Mouse (Mus musculus) T-helper 1 cell (primary cell): ENCODE data around the gene Trpv1.

Source experiments
- in situ Hi-C: fragments of 300-600 bp; cut with MboI, MseI; formaldehyde crosslinking; loops from one replicate; pipeline ENCODE4 v1.15.1; 2025; ENCODE audit warnings: high pct_unique_total_duplicates

Trpv1 gene

DNA sequence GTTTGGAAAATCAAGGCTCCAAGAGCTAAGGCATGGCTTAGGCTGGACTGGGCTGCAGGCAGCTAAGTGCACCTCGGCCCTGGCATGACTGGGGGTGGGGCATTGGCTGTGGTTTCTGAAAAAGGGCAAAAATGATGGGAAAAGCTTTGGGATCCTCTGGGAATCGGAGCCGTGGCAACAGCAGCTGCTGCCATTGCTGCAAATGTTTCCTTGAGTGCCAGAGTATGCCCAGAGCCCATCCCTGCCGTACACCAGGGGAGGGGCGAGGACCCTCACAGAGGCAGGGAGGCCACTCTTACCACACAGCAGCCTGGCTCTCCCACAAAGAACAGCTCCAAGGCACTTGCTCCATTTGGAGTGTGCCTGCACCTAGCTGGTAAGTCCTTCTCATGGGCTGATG, at the start of gene Trpv1:
TSS of gene Trpv1 (plus strand) at position 301 of the 400 bp plus-strand sequence.
- in situ Hi-C loops = loop anchor here (25.0 kb wide), 1 partner anchor 1497 kb away; the partner anchor contains the start of gene Wscd1

DNA sequence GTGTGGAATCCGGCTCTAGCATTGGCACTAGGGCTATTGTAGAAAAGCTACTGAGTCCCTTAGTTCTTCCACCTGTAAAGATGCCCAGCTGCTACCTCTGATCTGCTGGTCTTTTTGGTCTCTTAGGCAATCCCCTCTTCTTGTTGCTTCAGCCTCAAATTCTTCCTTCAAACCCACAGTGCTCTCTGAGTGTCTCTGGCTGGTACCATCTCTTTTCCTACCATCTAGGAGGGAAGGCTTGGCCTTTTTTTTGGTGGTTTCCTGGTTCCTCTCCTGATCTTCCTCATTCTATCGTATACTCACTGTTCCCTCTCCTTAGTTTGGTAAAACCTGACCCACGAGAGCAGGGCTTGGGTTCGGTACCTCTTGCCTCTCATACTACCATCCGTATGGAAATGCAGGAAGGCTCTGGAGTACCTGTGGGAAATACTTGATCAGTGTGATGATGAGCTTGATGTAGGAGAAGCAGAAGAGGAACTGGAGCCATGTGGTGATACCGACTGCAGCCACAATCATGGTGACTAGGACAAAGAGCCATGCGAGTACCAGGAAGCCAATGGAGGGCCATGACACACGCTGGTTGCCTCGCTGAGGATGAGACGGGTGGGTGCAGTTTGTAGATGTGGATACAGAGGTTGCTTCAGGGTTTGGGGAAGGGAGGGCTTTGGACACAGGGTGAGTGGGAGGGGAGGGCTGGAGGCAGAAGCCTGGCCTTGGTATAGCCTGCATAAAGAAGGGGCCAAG, 48.0 kb upstream of the Trpv1 start:
- in situ Hi-C loops = loop anchor here (25.0 kb wide), 1 partner anchor 1651 kb away; the partner anchor contains the start of gene Mnt

DNA sequence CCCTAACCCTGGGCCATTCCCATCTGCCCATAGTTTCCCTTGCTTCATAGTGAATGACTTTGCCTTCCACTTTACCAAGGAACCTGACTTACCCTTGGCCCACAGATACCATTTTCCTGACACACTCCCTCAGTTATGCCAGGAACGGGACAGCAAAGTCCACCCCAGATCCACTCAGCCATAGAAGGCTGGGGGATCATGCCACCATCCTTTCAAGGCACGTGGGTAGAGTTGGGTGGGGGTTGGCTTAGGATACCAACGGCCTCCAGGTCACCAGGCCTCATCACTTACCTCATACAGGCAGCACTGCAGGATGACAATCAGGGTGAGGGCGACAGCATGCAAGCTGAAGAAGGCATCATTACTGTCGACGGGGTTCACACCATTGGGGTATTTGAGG, 46.9 kb upstream of the Trpv1 start:
- in situ Hi-C loops = loop anchor here (25.0 kb wide), 1 partner anchor 1650 kb away; the partner anchor contains the start of gene Mnt

DNA sequence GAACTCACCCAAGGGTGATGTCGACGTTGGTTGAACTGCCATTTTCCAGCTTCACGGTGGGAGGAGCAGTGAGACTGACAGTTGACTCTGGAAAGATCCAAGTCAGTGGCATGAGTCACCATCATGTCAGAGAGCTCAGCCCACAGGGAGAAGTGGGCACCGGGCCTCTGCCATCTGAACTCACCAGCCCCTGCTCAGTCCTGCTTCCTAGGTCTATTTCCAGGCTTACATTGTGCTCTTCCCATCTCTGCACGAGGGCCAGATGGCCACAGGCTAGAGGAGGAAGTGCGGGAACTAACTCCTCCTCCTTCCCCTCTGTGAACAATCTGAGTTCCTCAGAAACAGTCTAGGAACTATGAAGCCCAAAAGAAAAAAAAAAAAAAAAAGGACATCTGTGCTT, 41.0 kb upstream of the Trpv1 start:
- in situ Hi-C loops = loop anchor here (25.0 kb wide), 1 partner anchor 1644 kb away; the partner anchor contains the start of gene Mnt

DNA sequence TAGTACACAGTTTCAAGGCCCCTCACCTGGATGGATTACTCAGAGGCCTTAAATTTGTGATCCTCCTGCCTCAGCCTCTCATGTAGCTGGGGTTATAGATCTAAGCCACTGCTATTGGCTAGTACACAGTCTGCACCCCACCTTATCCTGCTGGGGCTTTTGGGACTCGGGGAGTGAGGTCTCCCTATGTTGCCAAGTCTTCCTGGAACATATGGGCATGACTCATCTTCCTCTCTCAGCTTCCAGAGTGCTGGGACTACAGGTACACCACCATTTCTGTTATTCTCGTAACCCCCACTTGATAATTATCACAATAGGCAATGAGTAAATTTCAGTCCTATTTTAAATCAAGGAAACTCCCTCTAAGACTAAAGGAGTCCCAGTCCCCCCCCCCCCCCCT, 39.6 kb upstream of the Trpv1 start:
- in situ Hi-C loops = loop anchor here (25.0 kb wide), 1 partner anchor 1643 kb away; the partner anchor contains the start of gene Mnt

DNA sequence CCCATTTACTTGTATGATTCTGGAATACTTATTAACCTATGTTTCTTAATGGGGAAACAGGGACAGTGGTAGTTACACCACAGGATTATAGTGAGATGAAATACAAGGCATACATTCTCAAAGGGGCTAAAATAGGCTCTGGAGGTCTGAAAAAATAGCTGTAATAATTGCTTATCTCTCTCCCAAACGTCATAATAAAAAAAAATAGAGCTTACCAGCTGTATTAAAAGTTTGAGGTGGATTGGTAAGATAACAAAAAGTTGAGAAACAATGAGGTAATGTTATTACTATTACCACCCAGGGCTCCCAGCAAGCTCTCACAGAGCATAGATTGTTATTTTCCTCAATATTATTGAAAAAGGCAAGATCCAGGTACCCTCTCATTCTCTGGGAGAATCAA, 35.9 kb upstream of the Trpv1 start:
- in situ Hi-C loops = loop anchor here (25.0 kb wide), 1 partner anchor 1639 kb away; the partner anchor contains the start of gene Mnt

DNA sequence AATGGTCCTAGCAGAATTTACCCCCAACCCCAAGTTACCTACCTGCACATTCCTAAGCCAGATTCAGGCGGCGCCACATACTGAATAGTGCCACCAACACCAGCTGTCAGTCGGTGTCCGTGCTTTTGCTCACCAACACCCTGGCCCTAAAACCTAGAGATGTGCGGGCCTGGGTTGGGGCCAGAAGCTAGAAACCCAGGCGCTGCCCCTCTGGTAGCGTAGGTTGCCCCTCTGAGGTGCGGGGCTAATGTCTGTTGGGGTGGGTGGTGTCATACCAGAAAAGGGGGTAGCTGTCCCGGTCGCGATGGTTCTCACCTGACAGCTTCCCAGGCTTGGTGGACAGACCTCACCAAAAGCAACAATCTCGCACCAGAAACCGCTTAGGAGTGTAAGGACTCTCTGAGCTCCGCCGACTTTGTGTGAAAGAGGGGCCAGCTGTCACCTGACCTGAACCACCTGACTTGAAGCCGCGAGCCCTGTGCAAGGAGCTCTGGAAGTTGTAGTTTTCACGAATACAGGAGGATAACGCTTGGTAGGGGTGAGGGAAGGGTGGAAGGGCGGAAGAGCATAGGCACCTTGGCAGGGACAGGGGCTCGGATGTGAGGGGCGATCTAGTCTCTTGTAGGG, 35.4 kb upstream of the Trpv1 start, which contains the start of gene Ctns:
TSS of gene Ctns (minus strand) at position 440 of the 627 bp plus-strand sequence.
- in situ Hi-C loops = loop anchor here (25.0 kb wide), 1 partner anchor 1639 kb away; the partner anchor contains the start of gene Mnt

DNA sequence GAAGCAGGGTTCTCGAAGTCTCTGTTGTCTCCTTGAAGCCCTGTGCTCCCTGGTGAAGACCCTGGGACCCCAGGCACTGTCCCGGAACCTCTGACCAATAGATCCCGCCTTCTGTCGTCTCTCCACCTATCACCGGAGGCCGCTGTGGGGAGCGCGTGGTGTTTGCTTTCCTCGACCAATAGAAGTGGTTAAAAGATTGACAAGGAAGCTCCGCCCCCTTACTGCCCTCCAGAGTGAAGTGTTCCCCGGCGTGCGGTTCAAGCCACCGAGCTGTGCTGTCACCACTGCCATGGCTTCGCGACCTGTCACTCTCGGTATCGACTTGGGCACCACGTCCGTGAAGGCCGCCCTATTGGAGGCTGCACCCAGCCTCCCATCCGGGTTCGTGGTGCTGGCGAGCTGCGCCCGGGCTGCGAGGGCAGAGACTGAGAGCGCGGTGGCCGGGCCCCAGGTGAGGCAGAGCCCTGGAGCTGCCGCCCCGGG, 34.8 kb upstream of the Trpv1 start, which contains the start of gene Shpk:
TSS of gene Shpk (plus strand) at position 231 of the 483 bp plus-strand sequence.
- in situ Hi-C loops = loop anchor here (25.0 kb wide), 1 partner anchor 1638 kb away; the partner anchor contains the start of gene Mnt

DNA sequence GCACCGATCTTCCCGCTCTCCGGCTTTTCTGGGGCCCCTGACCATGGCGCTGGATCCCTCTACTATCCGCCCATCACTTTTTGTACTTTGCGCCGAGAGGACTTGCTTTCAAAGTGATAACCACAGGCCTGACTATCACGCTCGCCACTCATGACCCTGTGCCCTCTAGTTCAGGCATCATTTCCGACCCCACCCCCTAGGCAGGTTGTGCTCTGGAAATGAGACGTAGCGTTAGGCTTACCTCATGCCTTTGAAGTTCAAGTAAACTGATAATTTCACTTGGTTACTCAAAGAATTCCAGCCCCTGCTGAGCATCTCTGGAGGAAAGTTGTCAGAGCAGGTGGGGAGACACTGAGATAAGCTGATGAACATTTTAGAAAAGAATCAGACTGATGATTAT, 34.2 kb upstream of the Trpv1 start:
- in situ Hi-C loops = loop anchor here (25.0 kb wide), 1 partner anchor 1637 kb away; the partner anchor contains the start of gene Mnt

DNA sequence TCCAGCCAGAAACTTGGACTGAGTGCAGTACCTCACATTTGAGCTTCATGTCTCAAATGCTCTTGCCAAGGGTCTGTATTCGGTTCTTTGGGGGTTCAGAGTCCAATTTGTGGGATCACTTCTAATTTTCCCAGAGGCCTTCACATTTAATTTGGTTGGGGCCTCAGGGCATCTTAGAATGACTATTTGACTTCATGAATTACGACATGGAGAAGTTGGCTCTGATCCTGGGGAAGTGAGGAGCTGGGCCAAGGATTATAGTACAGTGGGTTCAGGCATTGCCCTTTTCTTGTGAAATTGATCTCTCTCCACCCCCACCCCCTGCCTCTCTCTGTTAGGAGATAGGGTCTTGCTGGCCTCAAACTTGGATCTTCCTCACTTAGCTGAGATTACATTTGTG, 33.1 kb upstream of the Trpv1 start:
- in situ Hi-C loops = no loop called here

DNA sequence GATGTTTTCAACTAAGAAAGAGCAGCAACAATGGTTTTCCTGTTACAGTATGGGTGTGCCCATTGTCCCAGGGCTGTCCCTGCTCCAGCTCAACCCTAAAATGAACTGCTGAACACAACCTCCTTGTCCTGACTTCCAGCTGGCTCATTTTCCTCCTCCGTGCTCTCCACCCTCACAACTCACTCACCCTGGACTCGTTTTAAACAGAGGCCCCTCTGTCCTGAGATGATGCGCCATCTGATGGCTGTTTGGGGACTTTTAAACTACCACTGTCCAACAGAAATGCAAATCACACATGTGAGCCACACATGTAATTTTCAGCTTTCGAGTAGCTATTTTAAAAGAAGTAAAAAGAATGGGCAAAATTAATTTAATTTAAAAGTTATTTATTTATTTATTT, 32.5 kb upstream of the Trpv1 start:
- in situ Hi-C loops = no loop called here

DNA sequence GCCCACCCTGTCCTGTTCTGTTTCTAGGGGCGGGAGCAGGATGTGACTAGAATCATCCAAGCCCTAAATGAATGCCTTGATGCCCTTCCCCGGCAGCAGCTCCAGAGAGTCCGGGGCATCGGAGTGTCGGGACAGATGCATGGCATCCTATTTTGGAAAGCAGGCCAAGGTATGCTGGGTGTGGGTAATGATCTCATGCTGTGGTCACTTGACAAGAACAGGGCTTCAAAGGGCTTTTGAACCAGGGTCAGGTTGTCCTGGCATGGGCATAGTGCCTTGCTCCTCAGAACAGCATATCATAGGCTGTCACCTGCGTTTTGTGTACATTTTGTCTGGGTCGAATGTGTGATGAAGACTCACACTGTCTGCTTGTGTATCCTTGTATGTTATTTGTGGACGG, 30.2 kb upstream of the Trpv1 start:
- in situ Hi-C loops = no loop called here

DNA sequence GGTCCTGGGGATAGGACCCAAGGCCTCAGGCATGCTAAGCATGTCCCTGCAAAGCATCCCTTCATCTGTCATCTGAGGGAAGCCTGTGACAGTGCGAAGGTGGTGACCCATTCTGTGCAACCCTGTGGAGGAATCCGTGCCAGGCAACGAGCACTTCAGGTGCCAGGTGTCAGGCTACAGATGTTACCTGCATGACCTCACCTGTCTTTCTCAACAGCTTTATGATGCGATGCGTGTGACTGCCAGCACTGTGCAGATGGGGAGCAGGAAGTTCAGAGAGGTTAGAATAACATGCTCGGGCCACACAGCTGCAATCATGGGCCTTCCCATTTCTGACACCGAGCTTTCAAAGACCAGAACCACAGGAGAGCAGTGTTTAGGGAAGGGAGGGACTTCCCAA, 28.9 kb upstream of the Trpv1 start:
- in situ Hi-C loops = no loop called here

DNA sequence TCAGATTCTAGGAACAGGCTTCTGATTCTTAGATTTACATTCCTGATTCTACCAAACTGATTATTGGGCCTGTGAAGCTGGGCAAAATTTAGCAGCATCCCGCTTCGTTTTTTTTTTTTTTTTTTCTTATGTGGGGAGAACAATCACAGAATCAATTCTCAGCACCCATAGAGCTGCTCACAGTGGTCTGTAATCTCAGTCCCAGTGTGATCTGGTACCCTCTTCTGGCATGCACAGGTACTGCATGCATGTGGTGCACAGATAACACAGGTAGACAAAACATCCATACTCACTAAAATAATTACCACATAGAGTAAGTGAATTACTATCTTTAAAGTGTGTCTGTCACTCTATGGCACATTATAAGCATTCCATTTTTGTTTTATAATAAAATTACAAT, 26.5 kb upstream of the Trpv1 start:
- in situ Hi-C loops = no loop called here

DNA sequence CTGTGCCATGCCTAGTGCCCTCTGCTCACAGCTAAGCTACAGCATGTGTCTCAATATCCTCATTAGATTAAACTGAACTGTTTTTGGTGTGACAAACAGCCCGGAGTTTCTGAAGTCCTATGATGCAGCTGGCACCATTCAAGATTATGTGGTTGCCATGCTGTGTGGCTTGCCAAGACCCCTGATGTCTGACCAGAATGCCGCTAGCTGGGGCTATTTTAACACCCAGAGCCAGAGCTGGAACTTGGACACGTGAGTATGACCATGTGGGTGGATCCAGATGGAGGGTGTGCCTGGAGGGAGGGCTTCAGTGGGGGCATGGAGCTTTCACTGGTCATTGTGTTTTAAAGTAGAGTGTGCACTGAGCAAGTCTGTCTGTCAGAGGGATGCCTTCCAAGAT, 20.1 kb upstream of the Trpv1 start:
- in situ Hi-C loops = no loop called here

DNA sequence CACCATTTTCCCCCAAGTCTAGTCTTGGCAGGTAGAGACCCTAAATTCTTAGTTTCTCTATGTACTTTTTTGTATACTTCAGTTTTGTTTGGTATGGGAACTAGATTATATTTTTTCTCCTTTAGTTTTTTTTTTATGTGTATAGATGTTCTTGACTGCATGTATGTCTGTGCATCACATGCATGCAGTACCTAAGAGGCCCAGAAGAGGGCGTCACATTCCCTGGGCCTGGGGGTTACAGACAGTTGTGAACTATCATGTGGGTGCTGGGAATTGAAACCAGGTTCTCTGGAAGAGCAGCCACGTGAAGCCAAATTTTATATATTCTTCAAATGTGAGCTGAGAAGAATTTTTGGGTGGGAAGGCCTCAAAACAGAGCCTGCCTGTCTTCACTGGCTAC, 14.4 kb upstream of the Trpv1 start:
- in situ Hi-C loops = no loop called here

DNA sequence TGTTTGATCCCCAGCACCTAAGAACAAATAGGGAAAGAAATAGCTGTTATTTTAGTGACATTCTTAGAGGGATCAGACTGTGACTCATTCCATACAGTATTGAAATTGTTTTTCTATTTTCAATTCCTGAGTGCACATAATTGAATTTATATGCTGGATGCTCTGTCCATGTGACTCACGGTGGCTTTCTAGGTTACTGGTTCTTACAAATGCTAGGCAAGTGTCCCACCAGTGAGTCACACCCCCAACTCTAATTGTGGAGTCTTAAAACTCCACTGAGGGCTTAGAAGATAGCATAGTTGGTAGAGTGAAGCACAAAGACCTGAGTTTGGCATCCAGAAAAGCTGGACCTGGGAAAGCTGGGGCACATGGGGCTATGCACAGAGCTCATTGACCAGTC, 13.4 kb upstream of the Trpv1 start:
- in situ Hi-C loops = no loop called here

DNA sequence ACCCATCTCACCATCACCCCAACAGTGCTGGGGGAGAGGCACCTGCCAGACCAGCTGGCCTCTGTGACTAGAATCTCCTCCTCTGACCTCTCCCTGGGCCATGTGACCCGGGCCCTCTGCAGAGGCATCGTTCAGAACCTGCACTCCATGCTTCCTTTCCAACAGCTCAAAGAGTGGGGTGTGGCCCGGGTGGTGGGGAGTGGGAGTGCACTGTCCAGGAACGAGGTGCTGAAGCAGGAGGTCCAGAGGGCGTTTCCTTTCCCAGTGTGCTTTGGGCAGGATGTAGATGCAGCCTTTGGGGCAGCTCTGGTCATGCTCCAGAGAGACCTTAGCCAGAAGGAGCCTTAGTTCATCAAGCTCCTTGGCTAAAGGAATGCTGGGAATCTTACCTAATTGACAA, 11.2 kb upstream of the Trpv1 start:
- in situ Hi-C loops = no loop called here

DNA sequence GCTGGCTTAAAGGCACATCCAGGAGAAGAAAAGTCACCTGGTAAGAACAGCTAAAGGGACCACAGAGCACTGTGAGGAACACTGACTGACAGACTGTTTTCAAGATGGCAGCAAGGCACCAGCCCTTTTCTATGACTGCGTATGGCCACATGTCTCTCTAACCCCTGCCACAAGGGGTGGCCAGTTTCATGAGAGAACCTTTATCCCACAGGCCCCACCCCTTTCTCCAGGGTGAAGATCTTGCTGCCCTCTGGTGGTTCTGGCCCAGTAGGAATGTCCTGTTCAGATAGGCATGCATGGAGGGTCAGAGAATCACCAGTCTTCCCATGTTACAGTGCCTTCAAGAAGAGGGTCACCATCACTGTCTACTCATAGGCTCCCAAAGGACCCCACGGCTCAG, 10.1 kb upstream of the Trpv1 start:
- in situ Hi-C loops = no loop called here

DNA sequence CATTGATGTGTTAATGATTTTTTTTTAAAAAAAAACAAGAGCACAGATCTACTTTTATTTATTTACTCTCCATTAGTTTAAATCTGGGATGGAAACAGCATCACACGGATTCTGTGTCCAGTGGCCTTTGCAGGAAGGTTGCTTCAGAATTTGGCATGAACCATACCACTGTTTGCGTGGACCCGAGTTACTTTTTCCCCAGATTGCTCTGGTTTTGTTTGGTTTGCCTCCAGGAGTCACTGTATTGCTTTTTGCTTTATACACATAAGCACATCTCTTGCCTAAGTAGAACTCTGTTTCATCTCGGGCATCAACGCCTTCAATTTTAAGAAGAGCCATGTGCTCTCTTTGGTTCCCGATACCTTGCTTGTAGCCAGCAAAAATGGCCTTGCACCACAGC, 8.2 kb upstream of the Trpv1 start:
- in situ Hi-C loops = loop anchor here (25.0 kb wide), 1 partner anchor 1489 kb away; the partner anchor contains the start of gene Wscd1

DNA sequence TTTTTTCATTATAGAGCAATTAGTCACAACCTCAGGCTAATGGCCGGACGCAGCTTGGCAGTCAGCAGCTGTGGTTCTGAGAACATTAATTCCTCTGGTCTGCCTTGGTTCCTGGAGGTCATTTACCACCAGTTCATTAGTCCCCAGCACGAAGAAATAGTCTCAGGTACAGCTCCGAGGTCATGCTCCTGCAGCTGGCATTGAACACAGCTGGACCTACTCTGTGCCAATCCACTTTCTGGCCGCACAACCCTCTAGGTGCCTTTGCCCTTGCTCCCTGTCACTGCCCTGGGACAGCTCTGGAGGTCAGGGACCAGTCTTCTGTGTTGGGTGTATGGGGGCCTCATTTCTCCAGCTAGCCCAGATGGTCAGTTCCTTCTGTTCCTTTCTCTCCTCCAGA, 5.2 kb upstream of the Trpv1 start:
- in situ Hi-C loops = loop anchor here (25.0 kb wide), 1 partner anchor 1492 kb away; the partner anchor contains the start of gene Wscd1

DNA sequence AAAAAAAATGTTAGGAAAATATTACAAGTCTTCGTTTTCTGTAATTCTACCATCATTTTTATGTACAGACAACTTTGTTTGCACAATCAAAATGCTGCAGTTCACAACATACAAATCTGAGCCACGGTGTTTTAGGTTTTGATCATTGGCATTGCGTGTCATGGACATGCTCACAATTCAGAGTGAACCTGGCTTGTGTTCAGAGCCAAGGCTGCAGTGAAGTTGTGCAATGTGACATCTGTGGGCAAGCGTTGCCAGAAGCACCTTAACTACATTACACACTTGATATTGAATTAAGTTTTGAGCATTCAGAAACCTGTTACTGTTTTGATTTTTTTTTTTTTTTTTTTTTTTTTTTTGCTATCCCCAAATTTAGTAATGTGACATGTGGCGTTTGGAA, 4.0 kb upstream of the Trpv1 start:
- in situ Hi-C loops = loop anchor here (25.0 kb wide), 1 partner anchor 1493 kb away; the partner anchor contains the start of gene Wscd1
